Mouse (Mus musculus) heart, embryonic 11.5 days (tissue): ENCODE data around the gene Ptcd1. TPM values are rescaled to one million over a fixed set of nuclear protein-coding genes. Genes with fewer than 3 reads are reported as not detected.
"Not testable (repeated sequence)": the region's sequence is repeated elsewhere in the genome, so short reads cannot be mapped to it uniquely, and the experiment has no call there.

Experiments used
- ATAC-seq: fragments of 200-750 bp; cut with Nextera tagmentation; replicated peaks from 2 replicates; pipeline ENCODE4 v1.8.0; 2017; ENCODE audit warnings: moderate library complexity; ENCODE audit not compliant: insufficient number of reproducible peaks, low FRiP score, low TSS enrichment
- H3K27ac ChIP-seq: fragments of 300-500 bp; sonication (generic); 2 replicates; pipeline ENCODE4 v1.5.1; 2014; ENCODE audit warnings: mild to moderate bottlenecking, low read depth, low read length
- H3K27me3 ChIP-seq: fragments of 300-500 bp; sonication (generic); 2 replicates; pipeline ENCODE4 v1.6.1; 2014; ENCODE audit warnings: mild to moderate bottlenecking, low read length, mixed read lengths; ENCODE audit not compliant: control insufficient read depth, insufficient read depth
- H3K36me3 ChIP-seq: fragments of 300-500 bp; sonication (generic); 2 replicates; pipeline ENCODE4 v1.6.1; 2014; ENCODE audit warnings: mild to moderate bottlenecking, low read length, moderate library complexity, mixed read lengths; ENCODE audit not compliant: control insufficient read depth, insufficient read depth
- H3K4me1 ChIP-seq: fragments of 300-500 bp; sonication (generic); 2 replicates; pipeline ENCODE4 v1.6.1; 2014; ENCODE audit warnings: low read length; ENCODE audit not compliant: control insufficient read depth, insufficient read depth
- H3K4me2 ChIP-seq: fragments of 300-500 bp; sonication (generic); 2 replicates; pipeline ENCODE4 v1.6.1; 2014; ENCODE audit warnings: mild to moderate bottlenecking, moderate library complexity
- H3K4me3 ChIP-seq: fragments of 300-500 bp; sonication (generic); 2 replicates; pipeline ENCODE4 v1.5.1; 2014; ENCODE audit warnings: low read depth, low read length
- H3K9ac ChIP-seq: fragments of 300-500 bp; sonication (generic); 2 replicates; pipeline ENCODE4 v1.6.1; 2014; ENCODE audit warnings: mild to moderate bottlenecking, low read depth, low read length, moderate library complexity
- H3K9me3 ChIP-seq: fragments of 300-500 bp; sonication (generic); replicated peaks from 2 replicates; pipeline ENCODE4 v1.6.1; 2016; ENCODE audit warnings: low read length; ENCODE audit not compliant: control insufficient read depth
- WGBS: fragments of 180-500 bp; shearing (Covaris S2); extraction: QIAGEN DNeasy Blood & Tissue Kit; methylation state at CpG from one replicate; pipeline ENCODE4 v1.1.7; 2014; ENCODE audit not compliant: insufficient replicate concordance; 5-methylcytosine and 5-hydroxymethylcytosine counted together
- polyA plus RNA-seq: library from polyadenylated mRNA; unstranded; fragments of >200 nt; fragmentation: Nextera tagmentation; extraction: Ambion mirVana; gene quantifications from 2 replicates; pipeline ENCODE4 v1.2.1, GENCODE M21; 2014

Gene Ptcd1
- polyA plus RNA-seq, 1 experiment from 2014 or later: 7.4 TPM

- Histone ChIP-seq H3K9me3 (no peaks in the 10 kb centered on the region), H3K27ac (no peak overlapping the region), H3K36me3 (peaks cover 44% of the 10 kb centered on the region), H3K4me1 (no peaks in the 10 kb centered on the region), H3K4me2 (no peak overlapping the region), H3K27me3 (no peaks in the 10 kb centered on the region), H3K4me3 (no peak overlapping the region), H3K9ac (no peak overlapping the region)
- WGBS: 85% methylated on average over 9 of the region's 9 CpGs
- no peak for ATAC-seq
These were observed 62.6 kb downstream of the Ptcd1 start for GRCm38 (mm10) chr5:145104328-145104727.

DNA sequence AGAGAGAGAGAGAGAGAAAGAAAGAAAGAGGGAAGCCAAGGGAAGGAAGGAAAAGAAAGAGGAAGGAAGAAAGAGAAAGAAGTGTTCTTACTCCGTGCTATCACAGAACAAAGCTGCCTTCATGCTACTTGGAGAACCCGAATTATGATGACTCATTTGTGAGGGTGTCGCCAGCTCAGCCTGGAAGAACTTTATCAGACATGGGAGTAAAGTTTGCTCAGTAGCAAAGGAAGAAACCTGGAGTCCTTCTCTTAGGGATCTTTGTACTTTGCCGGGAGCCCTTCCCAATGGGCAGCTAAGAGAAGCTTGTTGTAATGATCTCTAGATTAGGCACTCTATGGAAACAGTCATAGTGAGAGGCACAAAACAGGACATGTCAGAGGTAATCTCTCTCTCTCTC is 64.2 kb downstream of the Ptcd1 start:
- Histone ChIP-seq H3K4me3 (no peak overlapping the region), H3K36me3 (peaks cover 43% of the 10 kb centered on the region), H3K4me1 (no peaks in the 10 kb centered on the region), H3K4me2 (no peak overlapping the region), H3K27ac (no peak overlapping the region), H3K9ac (no peak overlapping the region), H3K27me3 (no peaks in the 10 kb centered on the region), H3K9me3 (no peaks in the 10 kb centered on the region)
- no peak for ATAC-seq
- WGBS: 76% methylated on average over 4 of the region's 4 CpGs

GRCm38 (mm10) chr5:145101451-145101850 is 65.5 kb downstream of the Ptcd1 start:
- H3K9me3 ChIP-seq, H3K27ac ChIP-seq, H3K27me3 ChIP-seq, ATAC-seq, H3K4me3 ChIP-seq, H3K4me1 ChIP-seq, H3K9ac ChIP-seq, H3K4me2 ChIP-seq: not testable (repeated sequence)
- WGBS: 95% methylated on average over 11 of the region's 11 CpGs
- H3K36me3 ChIP-seq: peaks cover 37% of the 10 kb centered on the region

- no peaks in the 10 kb centered on the region for H3K9me3 ChIP-seq
- H3K27me3 ChIP-seq: no peaks in the 10 kb centered on the region
- peaks cover 40% of the 10 kb centered on the region for H3K36me3 ChIP-seq
- H3K27ac ChIP-seq: no peak overlapping the region
- no peaks in the 10 kb centered on the region for H3K4me1 ChIP-seq
- ATAC-seq: no peak
- no peak overlapping the region for H3K4me3 ChIP-seq
- no peak overlapping the region for H3K9ac ChIP-seq
- H3K4me2 ChIP-seq: no peak overlapping the region
- WGBS: 95% methylated on average over 9 of the region's 9 CpGs
These were observed 65.9 kb downstream of the Ptcd1 start for GRCm38 (mm10) chr5:145100960-145101359.

DNA sequence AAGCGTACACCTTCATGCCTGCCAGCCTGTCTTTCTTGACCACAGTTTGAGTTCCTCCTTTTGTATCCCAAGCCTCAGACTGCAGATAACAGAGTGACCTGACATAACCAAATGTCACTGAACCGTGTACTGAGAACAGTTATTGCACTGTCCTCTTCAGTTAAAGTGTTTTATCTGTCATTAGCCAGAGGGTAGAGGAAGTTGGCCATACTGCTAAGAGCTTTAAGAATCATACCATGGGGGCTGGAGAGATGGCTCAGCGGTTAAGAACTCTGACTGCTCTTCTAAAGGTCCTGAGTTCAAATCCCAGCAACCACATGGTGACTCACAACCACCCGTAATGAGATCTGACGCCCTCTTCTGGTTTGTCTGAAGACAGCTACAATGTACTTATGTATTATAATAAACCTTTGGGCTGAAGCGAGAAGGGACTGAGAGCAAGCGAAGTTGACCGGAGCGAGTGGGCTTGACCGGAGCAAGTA is 68.5 kb downstream of the Ptcd1 start:
- H3K27ac ChIP-seq: no peak overlapping the region
- H3K9me3 ChIP-seq: no peaks in the 10 kb centered on the region
- no peak overlapping the region for H3K4me3 ChIP-seq
- no peak for ATAC-seq
- H3K27me3 ChIP-seq: no peaks in the 10 kb centered on the region
- H3K4me1 ChIP-seq: no peaks in the 10 kb centered on the region
- 88% methylated on average over 10 of the region's 10 CpGs for WGBS
- no peak overlapping the region for H3K4me2 ChIP-seq
- peaks cover 41% of the 10 kb centered on the region for H3K36me3 ChIP-seq
- no peak overlapping the region for H3K9ac ChIP-seq

Other genes with a start within 250 kb of the Ptcd1 start
- gene Smurf1, start 201.3 kb downstream of the Ptcd1 start, polyA plus RNA-seq: 14.3 and 15.7 TPM in 2 replicates
- not detected in 2 replicates for gene Gm4871, start 134.4 kb downstream of the Ptcd1 start, polyA plus RNA-seq
- not detected in 2 replicates for gene 1700018F24Rik, start 124.1 kb downstream of the Ptcd1 start, polyA plus RNA-seq
- 112 and 115 TPM in 2 replicates for gene Arpc1a, start 83.3 kb downstream of the Ptcd1 start, polyA plus RNA-seq
- not detected in 2 replicates for gene Kpna7, start 83.1 kb downstream of the Ptcd1 start, polyA plus RNA-seq
- 95.4 and 127 TPM in 2 replicates for gene Arpc1b, start 52.9 kb downstream of the Ptcd1 start, polyA plus RNA-seq
- 76.5 and 92.4 TPM in 2 replicates for gene Pdap1, start 26.9 kb downstream of the Ptcd1 start, polyA plus RNA-seq
- 172 and 179 TPM in 2 replicates for gene Bud31, start 26.7 kb downstream of the Ptcd1 start, polyA plus RNA-seq
- 15.1 and 17.2 TPM in 2 replicates for gene Cpsf4, start 105 bp upstream of the Ptcd1 start, polyA plus RNA-seq
- gene Atp5j2, start 25.0 kb upstream of the Ptcd1 start, polyA plus RNA-seq: 928 and 936 TPM in 2 replicates
- 6.5 and 7.4 TPM in 2 replicates for gene Zkscan14, start 34.8 kb upstream of the Ptcd1 start, polyA plus RNA-seq
- 9.0 and 10.9 TPM in 2 replicates for gene Zkscan5, start 37.5 kb upstream of the Ptcd1 start, polyA plus RNA-seq
- gene Zfp655, start 64.6 kb upstream of the Ptcd1 start, polyA plus RNA-seq: 33.2 and 34.1 TPM in 2 replicates
- gene Zscan25, start 113.4 kb upstream of the Ptcd1 start, polyA plus RNA-seq: 0.23 and 0.94 TPM in 2 replicates
- gene Cyp3a57, start 178.2 kb upstream of the Ptcd1 start, polyA plus RNA-seq: not detected in 2 replicates